Mouse (Mus musculus): ENCODE results near the gene Spon2. TPM values are rescaled to one million over a fixed set of nuclear protein-coding genes. Genes with fewer than 3 reads are reported as not detected.

The Spon2 gene
- 0.40 and 0.50 TPM in 2 replicates for polyA plus RNA-seq (2012; rRNA removed)

DNA sequence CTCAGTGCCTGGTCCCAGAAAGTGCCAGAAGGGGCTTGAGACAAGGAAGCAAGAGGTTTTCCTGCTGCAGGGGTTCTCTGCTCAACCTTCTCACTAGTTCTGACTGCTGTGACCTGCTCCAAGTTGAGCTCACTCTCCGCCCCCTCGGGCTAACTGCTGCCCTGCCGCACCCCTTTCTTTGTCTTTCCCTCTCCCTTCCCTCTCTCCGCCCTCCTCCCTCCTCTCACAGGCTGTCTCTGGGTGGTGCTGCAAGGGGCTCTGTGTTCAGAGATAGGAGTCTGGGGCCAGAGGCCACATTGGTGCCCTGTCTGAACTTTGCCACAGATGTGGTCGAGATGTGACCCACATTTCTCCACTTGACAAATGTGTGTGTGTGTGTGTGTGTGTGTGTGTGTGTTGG lies at the start of gene Spon2:
TSS of gene Spon2 (minus strand) at position 375 of the 400 bp plus-strand sequence.
- no peak for DNase-seq (ENCODE audit: extremely low spot score in 1 of 2, low spot score in 1 of 2)

DNA sequence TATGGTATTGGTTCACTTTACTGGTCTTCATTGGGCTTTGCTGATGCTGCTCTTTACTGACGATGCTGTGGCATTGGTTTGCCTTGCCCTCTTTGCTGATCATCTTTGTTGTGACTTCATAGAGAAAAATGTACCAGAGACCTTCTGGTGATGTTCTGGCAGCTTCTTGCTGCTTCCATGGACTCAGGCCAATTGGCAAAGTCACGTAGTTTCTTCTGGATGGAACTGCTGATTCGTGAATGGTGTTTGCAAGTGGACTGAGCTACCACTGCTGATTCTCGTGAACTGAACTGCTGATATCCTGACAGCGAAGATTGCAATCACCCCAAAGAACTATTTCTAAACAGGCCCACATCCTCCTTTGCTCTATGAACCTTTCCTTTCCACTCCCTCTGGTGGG lies 36.2 kb upstream of the Spon2 start:
- no peak for DNase-seq (ENCODE audit: extremely low spot score in 1 of 2, low spot score in 1 of 2)

DNA sequence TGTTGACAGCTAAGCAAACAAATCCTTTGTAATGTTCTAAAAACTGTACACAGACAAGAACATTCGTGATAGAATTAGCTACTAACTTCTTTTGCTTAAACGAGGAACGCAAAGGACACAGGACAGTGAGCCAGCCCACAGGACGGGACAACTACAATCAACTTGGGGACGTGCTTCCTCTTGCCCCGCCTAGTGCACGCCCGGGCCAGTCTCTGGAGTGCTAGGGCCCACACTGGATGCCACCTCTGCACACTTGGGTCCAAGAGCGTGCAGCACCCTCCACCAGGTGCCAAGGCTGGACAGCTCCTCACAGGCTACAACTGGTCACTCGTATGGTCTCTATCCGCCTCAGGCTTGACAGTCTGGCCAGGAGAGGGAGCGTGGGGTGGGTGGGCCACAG lies 29.9 kb upstream of the Spon2 start:
- DNase-seq (ENCODE audit: extremely low spot score in 1 of 2, low spot score in 1 of 2) = no peak

DNA sequence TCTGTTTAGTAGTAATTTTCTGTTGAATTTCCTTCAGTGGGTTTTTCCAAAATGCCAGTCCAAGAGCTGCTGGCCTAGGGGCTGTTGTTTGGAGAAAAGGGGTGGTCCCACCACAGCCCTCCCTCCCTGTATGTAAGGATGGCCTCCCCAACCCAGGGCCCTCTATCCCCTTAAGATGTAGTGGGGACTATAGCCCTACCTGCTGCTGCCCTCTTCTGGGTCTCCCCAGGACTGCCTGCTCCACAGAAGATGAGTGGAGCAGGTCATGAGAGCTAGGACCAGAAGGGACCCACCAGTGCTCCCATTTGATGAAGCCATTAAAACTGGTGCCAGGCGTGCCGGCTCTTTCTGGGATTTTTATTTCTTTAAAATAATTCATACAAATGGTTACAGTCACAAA lies 29.1 kb upstream of the Spon2 start:
- DNase-seq (ENCODE audit: extremely low spot score in 1 of 2, low spot score in 1 of 2) = no peak

DNA sequence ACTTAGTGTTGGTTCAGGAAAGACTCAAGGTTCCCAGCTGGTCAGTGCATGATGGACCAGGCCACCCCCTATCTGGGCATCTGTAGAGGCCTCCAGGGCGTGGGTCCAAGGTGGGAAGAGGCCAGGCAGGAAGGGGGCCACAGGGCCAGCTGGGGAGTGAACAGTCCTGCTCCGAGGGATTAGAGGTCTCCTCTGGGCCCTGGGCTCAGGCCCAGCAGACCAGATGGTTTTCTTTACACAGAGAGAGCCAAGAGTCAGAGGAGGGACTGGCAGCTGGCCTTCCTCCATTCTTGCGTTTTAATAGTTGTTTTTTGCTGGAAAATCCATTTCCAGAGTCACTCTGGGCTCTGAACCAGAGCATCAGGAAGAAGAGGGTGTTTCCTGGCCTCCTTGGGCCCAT lies 27.4 kb upstream of the Spon2 start:
- peak in 1 of 2 experiments; percentile 60 for DNase-seq (ENCODE audit: extremely low spot score in 1 of 2, low spot score in 1 of 2)

DNA sequence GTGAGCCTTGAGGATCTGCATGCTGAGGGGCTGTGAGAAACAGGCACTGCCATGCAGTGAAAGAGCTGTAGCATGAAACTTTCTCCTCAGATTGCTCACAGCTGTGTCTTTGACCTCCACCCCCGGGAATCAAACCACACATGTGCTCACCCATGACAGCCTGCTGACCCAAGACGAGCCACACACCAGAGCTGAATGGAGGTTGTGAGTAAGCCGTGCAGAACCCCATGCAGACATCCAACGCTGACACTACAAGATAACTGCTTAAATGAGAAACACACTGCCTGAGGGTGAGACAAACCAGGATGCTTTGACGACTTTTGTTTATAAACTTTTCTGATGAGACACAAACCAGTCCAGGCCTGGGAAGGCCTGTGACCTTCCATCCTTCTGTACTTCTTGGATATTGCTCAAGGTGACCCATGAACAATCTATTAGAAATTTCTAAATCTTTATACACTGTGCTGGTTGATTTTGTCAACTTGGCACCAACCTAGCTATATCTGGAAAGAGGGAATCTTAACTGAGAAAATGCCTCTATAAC lies 26.2 kb upstream of the Spon2 start:
- no peak for DNase-seq (ENCODE audit: extremely low spot score in 1 of 2, low spot score in 1 of 2)

DNA sequence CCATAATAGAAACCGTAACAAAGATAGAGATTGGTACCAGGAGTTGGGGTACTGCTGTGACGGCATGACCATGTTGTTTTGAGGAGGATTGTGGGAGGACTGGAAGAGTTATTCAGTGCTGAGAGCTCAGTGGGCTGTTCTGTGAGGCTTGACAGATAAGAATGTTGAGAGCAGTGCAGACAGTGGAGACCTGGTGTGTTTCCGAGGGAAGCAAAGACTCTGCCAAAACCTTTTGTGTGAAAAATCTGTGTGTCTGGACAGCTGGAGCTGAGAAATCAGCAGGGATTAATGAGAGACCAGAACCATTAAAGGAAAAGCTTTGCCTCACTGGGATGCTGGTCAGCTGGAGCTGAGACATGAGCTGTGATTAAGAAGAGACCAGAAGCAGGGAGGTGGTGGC lies 21.7 kb upstream of the Spon2 start:
- no peak for DNase-seq (ENCODE audit: extremely low spot score in 1 of 2, low spot score in 1 of 2)

DNA sequence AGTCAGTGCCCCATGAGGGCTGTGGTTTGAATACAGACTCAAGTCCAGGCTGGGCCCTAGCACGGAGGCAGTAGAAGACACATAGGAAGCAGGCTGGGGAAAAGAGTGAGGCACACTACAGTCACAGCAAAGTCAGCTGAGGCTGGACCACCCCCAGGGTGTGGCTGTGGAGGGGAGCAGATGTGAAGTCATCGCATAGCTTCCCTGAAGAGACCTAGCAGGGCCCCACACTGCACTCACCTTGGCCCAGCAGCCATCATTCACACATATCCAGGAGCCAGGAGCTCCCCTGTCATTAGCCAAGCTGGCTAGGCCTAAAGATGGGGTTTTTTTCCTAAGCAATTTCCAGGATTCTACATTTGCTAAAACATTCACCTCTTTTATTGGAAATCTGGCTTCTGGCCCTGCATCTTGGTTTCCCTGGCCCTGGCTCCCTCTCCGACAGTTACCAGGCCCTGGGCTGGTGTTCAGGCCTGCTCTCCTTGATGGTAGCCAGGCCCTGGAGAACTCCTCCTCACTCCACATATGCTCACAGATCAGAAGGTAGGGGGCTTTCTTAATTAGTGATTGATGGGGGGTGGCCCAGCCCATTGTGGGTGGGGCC lies 21.0 kb upstream of the Spon2 start:
- no peak for DNase-seq (ENCODE audit: extremely low spot score in 1 of 2, low spot score in 1 of 2)

DNA sequence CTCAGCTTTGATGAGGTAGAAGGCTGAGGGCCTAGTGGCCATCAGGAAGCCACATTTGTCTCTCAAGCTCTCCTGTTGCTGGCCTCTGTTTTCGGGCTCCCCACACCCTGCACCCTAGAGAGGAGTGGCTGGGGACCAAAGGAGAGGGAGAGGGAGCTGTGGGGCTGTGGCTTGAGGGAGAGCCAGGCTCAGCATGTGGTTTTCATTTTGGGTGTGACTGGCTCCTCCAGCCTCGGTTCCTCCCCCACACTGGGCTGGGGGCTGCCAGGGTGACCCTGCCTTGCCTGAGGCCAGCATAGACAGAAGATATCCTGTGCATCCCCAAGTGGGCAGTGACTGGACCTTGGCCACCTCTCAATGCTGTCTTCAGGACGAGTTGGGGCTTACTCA lies 20.0 kb upstream of the Spon2 start:
- DNase-seq (ENCODE audit: extremely low spot score in 1 of 2, low spot score in 1 of 2) = no peak

DNA sequence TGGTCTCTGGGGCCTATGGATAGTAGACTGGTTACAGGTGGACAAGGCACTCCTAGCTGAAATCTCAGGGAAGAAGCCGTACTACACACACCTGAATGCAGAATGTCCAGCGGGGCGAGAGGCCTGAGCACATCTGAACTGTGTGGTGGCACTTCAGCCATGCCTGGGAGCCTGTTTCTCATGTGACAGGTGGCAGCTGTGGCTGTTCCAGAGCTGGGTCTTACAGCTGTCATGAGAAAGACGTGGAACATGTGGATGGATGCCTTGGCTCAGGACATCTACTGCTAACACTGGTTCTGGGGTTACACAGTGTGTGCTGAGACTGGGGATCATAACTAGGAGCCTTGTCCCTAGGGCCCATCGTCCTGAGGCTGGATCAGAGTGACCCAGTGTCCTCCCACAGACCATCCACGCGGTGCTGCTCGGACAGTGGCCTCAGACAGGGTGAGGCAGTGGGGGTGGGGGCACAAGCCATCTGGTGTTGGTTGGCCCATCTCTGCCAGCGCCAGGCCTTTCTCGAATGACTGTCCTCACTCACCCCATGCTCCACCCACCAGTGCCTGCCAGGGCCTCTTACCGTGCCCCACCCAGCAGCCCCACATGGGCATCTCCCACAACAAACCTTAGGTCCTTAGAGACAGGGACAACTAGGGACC lies 19.5 kb upstream of the Spon2 start:
- DNase-seq (ENCODE audit: extremely low spot score in 1 of 2, low spot score in 1 of 2) = no peak

DNA sequence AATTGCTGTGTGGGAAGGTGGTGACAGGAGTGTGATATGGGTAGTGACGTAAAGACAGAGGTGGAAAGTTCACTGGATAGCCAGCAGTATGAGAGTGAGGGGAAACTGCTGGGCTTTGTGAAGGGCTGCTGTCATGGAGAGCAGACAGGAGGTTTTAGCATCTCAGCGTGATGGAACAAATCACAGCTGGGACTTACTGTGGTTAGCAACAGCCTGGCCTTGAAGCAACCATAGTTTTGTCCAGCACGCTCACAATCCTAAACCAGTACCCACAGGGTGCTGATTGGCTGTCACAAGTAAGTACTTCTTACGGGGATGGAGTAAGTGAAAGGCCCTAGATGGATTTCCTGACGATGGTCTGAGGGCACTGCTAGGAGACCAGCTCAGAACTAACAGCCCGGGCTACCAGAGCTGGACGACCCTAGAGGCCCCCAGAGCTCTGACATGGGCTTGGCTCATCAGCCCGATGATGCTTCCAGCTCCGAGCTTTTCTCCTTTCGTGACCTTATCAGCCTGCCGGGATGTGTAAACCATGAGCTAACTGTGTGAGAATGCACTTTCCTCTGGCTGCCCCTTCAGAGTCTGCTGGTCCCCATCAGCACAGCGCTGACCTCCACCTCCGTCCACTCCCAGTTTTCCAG lies 16.3 kb upstream of the Spon2 start:
- no peak for DNase-seq (ENCODE audit: extremely low spot score in 1 of 2, low spot score in 1 of 2)

DNA sequence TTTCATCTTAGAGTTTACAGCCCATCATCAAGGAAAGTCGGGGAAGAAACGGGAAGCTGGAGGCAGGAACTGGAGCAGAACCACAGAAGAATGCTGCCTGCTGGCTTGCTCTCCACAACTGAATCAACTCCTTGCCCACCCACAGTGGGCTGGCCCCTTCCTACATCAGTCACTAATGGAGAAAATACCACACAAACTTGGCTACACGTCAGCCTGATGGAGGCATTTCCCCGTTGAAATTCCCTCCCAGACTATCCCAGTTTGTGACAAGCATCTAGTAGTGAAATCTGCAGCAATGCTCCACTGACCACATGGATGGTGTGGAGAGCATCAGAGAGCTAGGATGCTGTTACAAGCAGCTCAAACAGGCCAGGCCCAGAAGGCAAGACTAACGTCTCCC lies 14.5 kb upstream of the Spon2 start:
- no peak for DNase-seq (ENCODE audit: extremely low spot score in 1 of 2, low spot score in 1 of 2)

DNA sequence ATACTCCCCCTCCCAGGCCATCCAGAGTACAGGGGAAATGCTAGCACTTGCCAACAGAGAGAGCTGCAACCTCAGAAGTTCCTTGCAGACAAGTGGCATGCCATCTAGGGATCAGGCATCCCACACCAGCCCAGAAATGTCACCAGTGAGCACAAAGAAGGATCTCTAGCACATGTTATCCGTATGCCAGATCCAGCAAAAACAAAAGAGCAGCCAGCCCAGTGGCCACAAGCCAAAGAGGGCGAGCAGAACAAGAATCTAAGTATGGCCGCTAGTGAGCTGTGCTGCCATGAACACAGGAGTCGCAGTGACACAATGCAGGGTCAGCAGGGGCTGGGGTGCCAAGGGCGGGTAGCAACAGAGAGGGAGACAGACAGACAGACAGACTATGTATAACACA lies 12.0 kb upstream of the Spon2 start:
- DNase-seq (ENCODE audit: extremely low spot score in 1 of 2, low spot score in 1 of 2) = no peak

DNA sequence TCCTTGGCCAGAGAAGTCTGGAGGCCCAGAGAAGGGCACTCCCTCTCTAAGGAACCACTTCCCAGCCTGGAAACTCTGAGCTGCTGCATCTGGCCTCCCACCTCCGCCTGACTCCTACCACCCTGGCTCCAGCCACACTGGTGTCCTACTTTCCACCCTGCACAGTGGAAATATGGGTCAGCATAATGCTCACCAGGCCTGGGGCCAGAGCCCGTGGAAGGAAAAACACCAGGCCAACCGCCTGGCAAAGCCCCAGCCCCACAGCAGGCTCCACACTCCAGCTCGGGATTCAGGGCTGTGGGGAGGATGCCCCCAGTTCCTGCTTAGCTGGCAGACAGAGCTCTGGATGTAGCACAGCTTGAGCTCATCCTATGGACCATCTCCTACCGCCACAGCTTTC lies 10.2 kb upstream of the Spon2 start:
- DNase-seq (ENCODE audit: extremely low spot score in 1 of 2, low spot score in 1 of 2) = peak; percentile 26 to 71

DNA sequence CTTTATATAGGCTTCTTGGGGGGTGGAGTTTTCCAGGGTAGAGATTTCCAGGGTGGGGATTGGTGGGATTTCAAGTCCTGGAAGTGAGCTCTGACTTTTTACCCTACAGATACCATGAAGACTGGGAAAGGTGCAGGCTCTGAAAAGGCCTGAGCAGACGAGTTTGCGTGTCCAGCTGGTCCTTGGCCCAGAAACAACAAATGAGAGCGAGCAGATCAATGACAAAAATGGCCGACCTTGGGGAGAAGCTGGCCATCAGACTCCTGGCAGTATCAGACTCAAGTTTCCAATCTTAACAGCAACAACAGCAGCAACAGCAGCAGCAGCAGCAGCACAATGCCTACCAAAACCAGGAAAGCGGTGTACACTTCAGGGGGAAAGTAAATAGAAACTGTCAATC lies 7.4 kb upstream of the Spon2 start:
- DNase-seq (ENCODE audit: extremely low spot score in 1 of 2, low spot score in 1 of 2) = no peak

DNA sequence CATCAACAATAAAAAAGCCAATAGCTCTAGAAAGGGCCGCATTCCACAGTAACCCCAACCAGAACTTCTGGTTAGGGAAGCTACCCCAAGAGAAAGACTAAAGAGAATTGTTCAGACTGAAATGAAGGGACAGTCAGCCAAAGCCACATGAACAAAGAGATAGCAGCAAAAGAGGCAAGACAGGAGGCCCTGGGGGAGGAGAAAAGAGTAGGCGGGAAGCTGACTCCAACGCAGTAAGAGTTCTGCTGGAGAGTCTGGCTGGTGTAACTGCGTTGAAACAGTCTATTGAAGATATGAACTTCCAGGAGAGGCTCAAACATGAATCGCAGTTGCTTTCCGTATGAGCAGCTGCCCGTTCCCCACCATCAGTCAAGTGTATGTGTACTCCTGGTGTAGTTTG lies 6.2 kb upstream of the Spon2 start:
- no peak for DNase-seq (ENCODE audit: extremely low spot score in 1 of 2, low spot score in 1 of 2)

DNA sequence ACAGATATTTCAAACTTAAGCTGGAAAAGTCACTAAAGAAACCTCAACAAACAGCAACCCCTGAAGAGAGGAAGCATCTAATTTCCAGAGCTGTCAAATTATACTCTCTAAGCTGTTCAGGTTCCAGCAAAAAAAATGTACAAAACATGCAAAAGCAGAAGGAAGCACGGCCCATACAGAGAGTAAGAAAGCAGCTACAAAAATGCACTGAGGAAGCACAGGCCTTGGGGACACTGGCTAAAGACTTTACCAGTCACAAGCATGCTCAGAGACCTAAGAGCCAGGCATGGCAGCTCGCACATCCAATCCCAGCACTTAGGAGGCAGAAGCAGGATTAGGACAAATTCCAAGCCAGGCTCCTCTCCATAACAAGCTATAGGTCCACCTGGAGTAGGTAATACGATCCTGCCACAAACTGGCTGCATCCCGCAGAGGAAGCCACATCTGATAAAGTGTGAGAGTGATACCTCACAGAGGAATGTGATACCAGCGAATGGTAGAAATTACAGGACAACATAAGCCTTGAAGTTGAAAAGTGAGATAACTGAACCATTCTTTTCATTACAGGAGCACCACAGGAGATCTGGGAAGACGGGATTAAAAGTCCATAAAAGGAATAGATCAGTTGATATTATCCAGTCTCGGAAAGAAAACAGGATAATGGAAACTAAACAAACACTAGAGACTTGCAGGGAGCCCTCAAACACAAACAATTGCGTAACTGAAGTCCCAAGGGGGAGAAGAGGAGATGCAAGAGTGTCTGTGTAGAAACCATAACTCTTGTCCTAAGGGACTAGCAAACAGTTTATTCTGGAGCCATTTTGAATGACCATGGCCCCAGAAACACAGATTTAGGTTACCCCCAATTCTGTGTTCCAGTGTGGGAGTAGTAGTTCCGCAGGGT lies 4.8 kb upstream of the Spon2 start:
- no peak for DNase-seq (ENCODE audit: extremely low spot score in 1 of 2, low spot score in 1 of 2)

DNA sequence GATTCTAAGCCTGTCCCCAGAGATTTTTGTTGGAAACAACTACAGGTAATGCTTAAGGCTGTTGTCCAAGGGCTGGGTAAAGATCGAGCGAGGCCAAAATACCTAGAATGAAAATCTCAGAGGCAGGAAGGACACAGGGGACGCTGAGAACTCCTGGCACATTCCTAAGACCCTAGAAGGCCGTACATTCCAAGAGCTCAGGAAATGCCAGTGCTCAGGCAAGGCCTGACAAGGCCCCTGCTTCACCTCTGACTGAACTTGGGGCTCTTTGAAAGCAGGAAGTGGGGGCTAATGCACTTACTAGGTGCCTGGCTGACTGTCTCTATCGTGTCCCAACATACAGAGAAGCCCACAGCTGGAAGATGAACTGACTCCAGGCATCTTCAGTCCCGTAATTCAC lies 4.1 kb upstream of the Spon2 start:
- DNase-seq (ENCODE audit: extremely low spot score in 1 of 2, low spot score in 1 of 2) = no peak

DNA sequence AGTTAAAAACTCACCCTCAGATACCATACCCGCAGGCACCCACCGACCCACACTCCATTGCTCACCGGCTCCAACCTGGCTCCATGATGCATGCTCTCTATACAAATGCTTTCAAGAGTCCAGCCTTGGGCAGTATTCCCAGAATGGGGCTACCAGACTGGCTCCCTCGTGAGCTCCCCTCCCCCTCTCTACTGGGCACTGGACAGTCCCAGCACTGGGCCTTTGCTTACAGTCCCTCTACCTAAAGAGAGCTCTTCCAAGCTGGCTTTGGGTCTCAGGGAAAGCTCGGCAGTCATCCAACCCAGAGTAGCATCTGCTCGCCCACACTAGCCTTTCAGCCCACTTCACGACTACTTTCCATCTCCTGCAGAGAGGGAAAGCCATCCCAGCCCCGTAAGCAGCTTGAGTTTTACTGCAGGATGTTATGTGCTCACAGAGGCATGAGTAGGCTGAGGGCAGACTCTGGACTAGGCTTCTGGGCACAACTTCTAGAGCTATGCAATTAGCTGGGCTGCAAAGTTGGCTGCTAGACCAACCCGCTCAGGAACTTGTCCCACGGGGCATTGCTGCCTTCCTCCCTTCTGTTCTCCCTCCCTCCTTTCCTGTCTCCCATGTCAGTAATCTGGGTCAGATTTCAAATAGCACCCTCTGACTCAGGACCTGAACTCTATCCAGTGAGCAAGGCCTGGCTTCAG lies 2.2 kb upstream of the Spon2 start:
- DNase-seq (ENCODE audit: extremely low spot score in 1 of 2, low spot score in 1 of 2) = peak; percentile 54 to 83

DNA sequence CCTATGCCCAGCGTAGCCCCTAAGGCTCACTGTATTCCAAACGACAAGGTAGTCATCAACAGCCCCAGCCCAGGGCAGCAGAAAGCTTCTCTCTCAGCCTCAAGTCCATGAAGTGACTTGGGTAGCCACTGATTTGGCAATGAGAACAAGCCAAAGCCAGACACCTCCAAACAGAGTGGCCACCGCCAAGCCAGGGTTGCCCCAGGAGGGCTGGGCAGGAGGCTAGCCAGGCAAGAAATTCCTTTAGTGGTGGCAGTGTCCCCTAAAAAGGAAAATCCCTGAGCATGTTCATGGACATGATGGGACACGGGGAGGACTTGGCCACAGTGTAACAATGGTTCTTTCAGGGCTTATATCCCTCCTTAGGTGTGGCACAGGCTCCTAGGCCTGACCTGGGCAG lies 1.6 kb upstream of the Spon2 start:
- DNase-seq (ENCODE audit: extremely low spot score in 1 of 2, low spot score in 1 of 2) = no peak
